Mouse (Mus musculus) adrenal gland, postnatal 25 days (tissue): Measurements from ENCODE around the gene Pdcd6. TPM values are rescaled to one million over a fixed set of nuclear protein-coding genes. Genes with fewer than 3 reads are reported as not detected.

Experiments used
- DNase-seq: peaks from one replicate; pipeline ENCODE4 v3.0.0; 2021; ENCODE audit warnings: mixed read lengths
- total RNA-seq: library from RNA; stranded (reverse); gene quantifications from 2 replicates; pipeline ENCODE4 v1.2.3, GENCODE M21; 2021

Gene Pdcd6
- total RNA-seq, 1 experiment from 2014 or later = 161 TPM

DNA sequence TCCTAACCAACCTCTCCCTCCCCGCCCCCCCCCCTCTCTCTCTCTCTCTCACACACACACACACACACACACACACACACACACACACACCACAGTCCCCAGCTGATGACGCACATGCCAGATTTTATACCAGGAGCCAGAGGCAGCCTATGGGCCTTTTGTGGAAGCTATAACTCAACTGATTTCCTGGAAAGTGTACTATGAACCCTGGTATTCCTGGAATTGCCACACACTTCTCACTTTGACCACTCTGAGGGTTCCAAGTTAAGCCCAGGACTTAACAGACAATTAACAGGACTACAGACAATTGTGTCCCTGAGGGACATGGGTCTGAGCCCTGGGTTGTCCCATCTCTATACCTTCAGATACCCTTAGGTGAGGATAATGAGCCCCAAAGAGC lies 35.1 kb downstream of the Pdcd6 start:
- no peak for DNase-seq

DNA sequence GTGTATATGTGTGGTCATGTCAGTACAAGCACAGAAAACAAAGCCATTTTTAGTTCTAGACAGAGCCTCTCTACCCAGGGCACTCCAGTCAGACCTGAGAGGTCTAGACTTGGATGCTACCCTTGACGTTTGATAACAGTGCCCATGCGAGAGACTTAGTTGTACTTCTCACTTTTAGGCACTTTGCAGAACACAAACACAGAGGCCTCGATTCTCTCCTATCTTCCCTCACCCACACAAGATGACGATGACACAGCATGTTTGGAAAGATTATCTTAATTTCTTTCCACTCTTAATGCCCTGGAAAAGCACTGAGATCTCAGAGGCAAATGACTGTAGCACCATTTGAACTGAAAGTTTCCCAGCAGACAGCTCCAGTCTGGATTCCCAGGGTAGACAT lies 41.7 kb downstream of the Pdcd6 start:
- DNase-seq = no peak

DNA sequence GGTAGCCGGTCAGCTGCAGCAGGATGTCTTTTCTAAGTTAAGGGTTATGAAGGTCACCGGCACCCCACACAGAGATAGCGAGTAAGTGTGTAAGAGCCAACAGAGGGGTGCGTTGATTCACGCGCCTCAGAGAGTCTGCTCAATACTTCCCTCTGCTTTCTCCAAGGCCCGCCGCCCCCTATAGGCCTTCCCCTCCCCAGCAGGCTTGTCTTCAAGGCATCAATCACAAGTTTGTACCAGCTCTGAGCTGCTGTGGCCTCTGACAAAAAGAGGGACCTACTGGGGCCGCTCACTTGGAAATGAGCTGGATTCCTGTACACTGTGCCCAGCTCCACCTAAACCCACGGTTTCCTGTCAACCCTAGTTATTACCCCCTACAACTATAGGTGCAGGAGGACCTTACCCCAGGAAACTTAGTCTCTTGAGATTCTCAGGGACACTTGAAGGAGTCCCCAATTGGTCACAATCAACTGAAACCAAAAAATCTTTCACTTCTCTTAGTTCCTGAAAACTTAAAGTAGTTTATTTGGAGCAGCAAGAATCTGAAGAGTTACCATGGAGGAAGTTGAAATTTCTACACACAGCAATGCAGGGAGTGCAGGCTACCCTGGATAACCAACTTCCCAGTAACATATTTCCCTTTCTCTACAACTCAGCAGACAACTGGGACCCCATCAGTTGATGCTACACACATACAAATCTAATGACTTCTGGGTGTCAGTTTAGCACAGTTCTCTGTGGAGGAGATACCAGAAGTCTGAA lies 57.0 kb downstream of the Pdcd6 start:
- DNase-seq = peak; percentile 44

DNA sequence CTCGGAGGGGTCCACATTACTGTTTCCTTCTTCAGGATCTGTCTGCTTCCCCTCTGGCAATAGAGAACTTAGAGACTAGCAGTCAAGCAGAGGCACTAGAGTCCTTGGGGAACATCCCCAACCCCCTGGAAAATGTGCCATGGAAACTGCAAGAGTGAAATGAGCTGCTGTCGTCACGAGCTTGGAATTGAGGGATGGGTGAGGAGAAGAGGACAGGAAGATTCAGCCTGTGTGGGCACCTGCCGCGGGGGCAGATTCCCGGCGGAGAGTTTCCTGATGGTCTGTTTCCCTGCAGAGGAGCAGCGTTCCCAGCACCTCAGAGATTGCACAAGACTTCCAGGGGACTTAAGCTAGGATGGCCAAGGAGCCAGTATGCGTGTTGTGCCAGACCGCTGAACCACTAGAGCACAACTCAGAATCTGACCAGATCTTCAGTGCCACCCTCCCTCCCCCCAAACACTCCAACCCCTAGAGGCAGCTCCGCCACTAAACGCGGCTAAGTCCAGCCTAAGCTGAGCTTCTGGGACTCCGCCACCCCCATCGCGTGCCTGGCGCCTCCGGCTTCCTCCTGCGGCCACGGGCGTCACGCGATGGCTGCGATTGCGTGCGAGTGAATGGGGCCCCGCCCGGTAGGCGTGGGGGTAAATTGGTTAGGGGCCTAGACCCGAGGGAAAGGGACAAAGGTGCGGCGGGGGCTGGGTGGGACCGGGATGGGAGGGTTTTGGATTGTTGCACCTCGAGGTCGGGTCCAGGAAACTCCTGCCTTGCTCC lies 57.7 kb downstream of the Pdcd6 start:
- peak; percentile 75 for DNase-seq

Other genes starting within 250 kb of the Pdcd6 start
- 0.09 TPM in 1 of 2 replicates, not detected in the other for gene Slc9a3, start 196.1 kb downstream of the Pdcd6 start, total RNA-seq
- gene Exoc3, start 108.8 kb downstream of the Pdcd6 start, total RNA-seq = 47.9 and 67.9 TPM in 2 replicates
- gene Ahrr, start 25.2 kb downstream of the Pdcd6 start, total RNA-seq = 1.1 and 1.7 TPM in 2 replicates
- gene Sdha, start 32.7 kb upstream of the Pdcd6 start, total RNA-seq = 591 and 621 TPM in 2 replicates
- gene Ccdc127, start 32.7 kb upstream of the Pdcd6 start, total RNA-seq = 52.4 and 57.8 TPM in 2 replicates
- 0.24 and 0.43 TPM in 2 replicates for gene Lrrc14b, start 46.4 kb upstream of the Pdcd6 start, total RNA-seq
- 4.4 and 4.7 TPM in 2 replicates for gene Zfp72, start 73.3 kb upstream of the Pdcd6 start, total RNA-seq
- gene Ftl1-ps1, start 82.1 kb upstream of the Pdcd6 start, total RNA-seq = 719 and 903 TPM in 2 replicates
- 13.7 and 13.8 TPM in 2 replicates for gene Zfp825, start 176.4 kb upstream of the Pdcd6 start, total RNA-seq